Mouse (Mus musculus): ENCODE measurements around the gene Olfr649. TPM values are rescaled to one million over a fixed set of nuclear protein-coding genes. Genes with fewer than 3 reads are reported as not detected.

Olfr649 gene
- polyA plus RNA-seq, 1 experiment, result not detected

- TF ChIP-seq POLR2A (IDR thresholded peaks at IDR 0.05; ENCODE audit: low read depth, low read length), result no peak
- no peak for TF ChIP-seq CTCF (conservative IDR thresholded peaks at IDR 0.05; ENCODE audit: insufficient read depth, insufficient read length, low read depth, low read length)
- H3K27ac ChIP-seq (ENCODE audit: insufficient read depth, low read depth, low read length), result no peak overlapping the region
- H3K27me3 ChIP-seq (replicated peaks; ENCODE audit: control insufficient read depth, insufficient read depth, low read length), result no peaks in the 10 kb centered on the region
- H3K4me1 ChIP-seq (ENCODE audit: control insufficient read depth, insufficient read depth, low read length), result no peaks in the 10 kb centered on the region
- WGBS, result 70% methylated on average over 5 of the region's 5 CpGs
- no peaks in the 10 kb centered on the region for H3K36me3 ChIP-seq (ENCODE audit: control insufficient read depth, insufficient read depth, low read length)
- H3K4me3 ChIP-seq (ENCODE audit: insufficient read depth, low read depth, low read length), result no peak overlapping the region
- DNase-seq, result no peak
Measured at GRCm38 (mm10) chr7:104178422-104179054, 17.2 kb downstream of the Olfr649 start.

- Histone ChIP-seq H3K4me3 (ENCODE audit: insufficient read depth, low read depth, low read length) (no peak overlapping the region), H3K36me3 (ENCODE audit: control insufficient read depth, insufficient read depth, low read length) (no peaks in the 10 kb centered on the region), H3K27ac (ENCODE audit: insufficient read depth, low read depth, low read length) (no peak overlapping the region), H3K4me1 (ENCODE audit: control insufficient read depth, insufficient read depth, low read length) (no peaks in the 10 kb centered on the region), H3K27me3 (replicated peaks; ENCODE audit: control insufficient read depth, insufficient read depth, low read length) (no peaks in the 10 kb centered on the region)
- no peak for DNase-seq
- TF ChIP-seq POLR2A (IDR thresholded peaks at IDR 0.05; ENCODE audit: low read depth, low read length) (no peak), CTCF (conservative IDR thresholded peaks at IDR 0.05; ENCODE audit: insufficient read depth, insufficient read length, low read depth, low read length) (no peak)
- 47% methylated on average over 1 of the region's 1 CpGs for WGBS
Measured at GRCm38 (mm10) chr7:104175085-104175484, 20.7 kb downstream of the Olfr649 start.

DNA sequence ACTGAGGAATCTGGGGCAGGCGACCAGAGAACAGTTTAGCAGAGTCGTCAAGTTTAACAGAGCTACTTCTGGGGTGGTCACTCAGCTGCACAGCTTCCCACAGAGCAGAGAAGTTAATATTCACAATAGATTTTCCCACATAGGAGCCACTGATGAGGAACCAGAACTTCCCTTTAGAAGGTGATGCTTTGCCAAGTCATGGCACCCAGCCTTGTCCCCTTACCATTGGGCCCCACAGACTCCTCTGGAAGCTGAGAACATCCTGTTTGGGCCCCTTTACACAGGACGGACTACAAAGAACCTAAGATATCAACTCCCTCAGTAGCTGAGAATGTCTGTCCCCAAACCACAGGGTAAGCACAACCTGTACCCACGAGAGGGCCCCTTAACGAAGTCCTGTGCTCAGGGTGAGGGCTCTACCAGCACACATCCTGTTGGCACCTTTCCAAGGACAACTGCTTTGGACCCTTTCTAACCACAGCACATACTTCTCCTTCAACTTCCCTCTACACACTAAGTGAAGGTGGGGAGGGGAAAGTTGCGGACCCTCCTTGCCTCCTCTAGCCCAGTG, 26.1 kb downstream of the Olfr649 start:
- Histone ChIP-seq H3K27ac (ENCODE audit: insufficient read depth, low read depth, low read length) (no peak overlapping the region), H3K4me1 (ENCODE audit: control insufficient read depth, insufficient read depth, low read length) (no peaks in the 10 kb centered on the region), H3K27me3 (replicated peaks; ENCODE audit: control insufficient read depth, insufficient read depth, low read length) (no peaks in the 10 kb centered on the region), H3K4me3 (ENCODE audit: insufficient read depth, low read depth, low read length) (no peak overlapping the region), H3K36me3 (ENCODE audit: control insufficient read depth, insufficient read depth, low read length) (no peaks in the 10 kb centered on the region)
- 50% methylated on average over 6 of the region's 6 CpGs for WGBS
- no peak for DNase-seq
- TF ChIP-seq CTCF (conservative IDR thresholded peaks at IDR 0.05; ENCODE audit: insufficient read depth, insufficient read length, low read depth, low read length) (no peak), POLR2A (IDR thresholded peaks at IDR 0.05; ENCODE audit: low read depth, low read length) (no peak)

DNA sequence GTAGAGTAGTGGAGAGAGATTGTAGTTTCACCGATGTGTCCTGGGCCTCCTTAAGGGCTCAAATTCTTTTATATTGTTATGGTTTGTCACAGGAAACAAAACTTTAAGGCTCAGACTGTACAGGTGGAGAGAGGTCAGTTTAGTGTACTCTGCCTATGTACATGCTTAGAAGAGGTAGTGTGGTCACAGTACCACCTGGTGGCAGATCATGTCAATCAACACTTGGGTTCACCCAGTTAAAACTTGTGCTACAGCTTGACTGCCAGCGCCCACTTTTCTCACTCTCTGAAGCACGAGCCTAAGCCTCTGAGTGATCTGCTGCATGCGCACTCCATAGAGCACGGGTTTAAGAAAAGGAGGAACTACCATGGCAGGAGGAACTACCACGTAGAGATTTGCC, 28.7 kb downstream of the Olfr649 start:
- Histone ChIP-seq H3K36me3 (ENCODE audit: control insufficient read depth, insufficient read depth, low read length) (no peaks in the 10 kb centered on the region), H3K27me3 (replicated peaks; ENCODE audit: control insufficient read depth, insufficient read depth, low read length) (no peaks in the 10 kb centered on the region), H3K4me1 (ENCODE audit: control insufficient read depth, insufficient read depth, low read length) (no peaks in the 10 kb centered on the region), H3K27ac (ENCODE audit: insufficient read depth, low read depth, low read length) (no peak overlapping the region), H3K4me3 (ENCODE audit: insufficient read depth, low read depth, low read length) (no peak overlapping the region)
- TF ChIP-seq CTCF (conservative IDR thresholded peaks at IDR 0.05; ENCODE audit: insufficient read depth, insufficient read length, low read depth, low read length) (no peak), POLR2A (IDR thresholded peaks at IDR 0.05; ENCODE audit: low read depth, low read length) (no peak)
- DNase-seq, result no peak
- WGBS, result 79% methylated on average over 6 of the region's 6 CpGs

DNA sequence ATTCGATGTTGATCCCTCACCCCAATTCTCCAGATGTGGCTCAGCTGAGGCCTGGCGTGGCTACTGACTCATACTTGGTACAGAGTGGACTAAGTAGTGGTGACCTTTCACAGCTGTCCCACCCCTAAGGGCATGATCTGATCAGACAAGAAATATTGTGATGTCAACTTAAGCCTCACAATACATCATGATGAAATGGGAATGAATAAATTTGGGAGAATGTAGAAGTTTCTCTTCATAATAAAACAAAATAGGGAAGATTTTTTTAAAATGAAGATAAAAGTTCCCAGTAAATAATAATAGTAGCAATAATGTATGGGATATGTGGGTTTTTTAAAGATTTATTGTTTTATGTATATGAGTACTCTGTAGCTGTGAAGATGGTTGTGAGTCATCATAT, 45.3 kb downstream of the Olfr649 start, which contains the start of gene Ubqlnl:
TSS of gene Ubqlnl (minus strand) at position 101 of the 400 bp plus-strand sequence.
- WGBS, result 79% methylated on average over 2 of the region's 2 CpGs
- Histone ChIP-seq H3K36me3 (ENCODE audit: control insufficient read depth, insufficient read depth, low read length) (no peaks in the 10 kb centered on the region), H3K27ac (ENCODE audit: insufficient read depth, low read depth, low read length) (no peak within 1 kb of the TSS), H3K4me3 (ENCODE audit: insufficient read depth, low read depth, low read length) (no peak within 1 kb of the TSS), H3K4me1 (ENCODE audit: control insufficient read depth, insufficient read depth, low read length) (no peaks in the 10 kb centered on the region), H3K27me3 (replicated peaks; ENCODE audit: control insufficient read depth, insufficient read depth, low read length) (no peaks in the 10 kb centered on the region)
- no peak for DNase-seq
- TF ChIP-seq POLR2A (IDR thresholded peaks at IDR 0.05; ENCODE audit: low read depth, low read length) (no peak), CTCF (conservative IDR thresholded peaks at IDR 0.05; ENCODE audit: insufficient read depth, insufficient read length, low read depth, low read length) (no peak)

- TF ChIP-seq POLR2A (IDR thresholded peaks at IDR 0.05; ENCODE audit: low read depth, low read length), result no peak
- Histone ChIP-seq H3K36me3 (ENCODE audit: control insufficient read depth, insufficient read depth, low read length) (no peaks in the 10 kb centered on the region), H3K27ac (ENCODE audit: insufficient read depth, low read depth, low read length) (no peak within 1 kb of the TSS), H3K27me3 (replicated peaks; ENCODE audit: control insufficient read depth, insufficient read depth, low read length) (no peaks in the 10 kb centered on the region), H3K4me3 (ENCODE audit: insufficient read depth, low read depth, low read length) (no peak within 1 kb of the TSS), H3K4me1 (ENCODE audit: control insufficient read depth, insufficient read depth, low read length) (no peaks in the 10 kb centered on the region)
- DNase-seq, result no peak
- WGBS, result 70% methylated on average over 3 of the region's 3 CpGs
Measured at GRCm38 (mm10) chr7:104143179-104143578, 52.6 kb downstream of the Olfr649 start, which contains the start of gene Ubqln3. Gene Ubqln3, minus strand, starts transcription at chr7:104143279.

Other genes starting within 250 kb of the Olfr649 start
- gene Olfr635, start 224.8 kb downstream of the Olfr649 start, polyA plus RNA-seq (2012; rRNA removed), result not detected in 2 replicates
- not detected in 2 replicates for gene Olfr638, start 197.2 kb downstream of the Olfr649 start, polyA plus RNA-seq (2012; rRNA removed)
- not detected in 2 replicates for gene Olfr639, start 178.7 kb downstream of the Olfr649 start, polyA plus RNA-seq (2012; rRNA removed)
- gene Olfr640, start 170.4 kb downstream of the Olfr649 start, polyA plus RNA-seq (2012; rRNA removed), result not detected in 2 replicates
- not detected in 2 replicates for gene Olfr641, start 160.5 kb downstream of the Olfr649 start, polyA plus RNA-seq (2012; rRNA removed)
- gene Olfr642, start 143.3 kb downstream of the Olfr649 start, polyA plus RNA-seq (2012; rRNA removed), result not detected in 2 replicates
- gene 4930516K23Rik, start 134.5 kb downstream of the Olfr649 start, polyA plus RNA-seq (2012; rRNA removed), result not detected in 2 replicates
- not detected in 2 replicates for gene Olfr644, start 124.1 kb downstream of the Olfr649 start, polyA plus RNA-seq (2012; rRNA removed)
- not detected in 2 replicates for gene Olfr645, start 110.5 kb downstream of the Olfr649 start, polyA plus RNA-seq (2012; rRNA removed)
- not detected in 2 replicates for gene Olfr646, start 91.1 kb downstream of the Olfr649 start, polyA plus RNA-seq (2012; rRNA removed)
- not detected in 2 replicates for gene Ubqln5, start 66.2 kb downstream of the Olfr649 start, polyA plus RNA-seq (2012; rRNA removed)
- gene Olfr643, start 58.6 kb downstream of the Olfr649 start, polyA plus RNA-seq (2012; rRNA removed), result not detected in 2 replicates
- 0.07 and 0.09 TPM in 2 replicates for gene Ubqln3, start 52.7 kb downstream of the Olfr649 start, polyA plus RNA-seq (2012; rRNA removed)
- gene Ubqlnl, start 45.4 kb downstream of the Olfr649 start, polyA plus RNA-seq (2012; rRNA removed), result 0.18 TPM in 1 of 2 replicates, not detected in the other
- gene Olfm5, start 31.2 kb downstream of the Olfr649 start, polyA plus RNA-seq (2012; rRNA removed), result not detected in 2 replicates
- not detected in 2 replicates for gene Olfr648, start 12.6 kb downstream of the Olfr649 start, polyA plus RNA-seq (2012; rRNA removed)
- 0.88 and 1.0 TPM in 2 replicates for gene Trim6, start 22.8 kb upstream of the Olfr649 start, polyA plus RNA-seq (2012; rRNA removed)
- 3.3 and 5.1 TPM in 2 replicates for gene Trim34a, start 48.5 kb upstream of the Olfr649 start, polyA plus RNA-seq (2012; rRNA removed)
- 0.30 and 0.42 TPM in 2 replicates for gene Trim5, start 92.1 kb upstream of the Olfr649 start, polyA plus RNA-seq (2012; rRNA removed)
- gene Trim12a, start 119.5 kb upstream of the Olfr649 start, polyA plus RNA-seq (2012; rRNA removed), result 1.9 and 3.1 TPM in 2 replicates
- gene Trim34b, start 133.5 kb upstream of the Olfr649 start, polyA plus RNA-seq (2012; rRNA removed), result 2.3 TPM in 2 replicates
- 2.4 and 3.4 TPM in 2 replicates for gene Trim12c, start 157.4 kb upstream of the Olfr649 start, polyA plus RNA-seq (2012; rRNA removed)
- gene Trim30b, start 173.9 kb upstream of the Olfr649 start, polyA plus RNA-seq (2012; rRNA removed), result 0.03 and 0.25 TPM in 2 replicates
- 0.09 TPM in 1 of 2 replicates, not detected in the other for gene Trim30c, start 204.9 kb upstream of the Olfr649 start, polyA plus RNA-seq (2012; rRNA removed)